Mouse (Mus musculus): ENCODE data around the gene Dcst1.

- TF ChIP-seq CTCF (IDR thresholded peaks at IDR 0.05; ENCODE audit: low read depth) (no peak), EP300 (IDR thresholded peaks at IDR 0.05; ENCODE audit: low read depth) (no peak)
Observed at GRCm38 (mm10) chr3:89320581-89321182, 44.4 kb downstream of the Dcst1 start.
